Mouse (Mus musculus) bone marrow macrophage, adult 2 months (primary cell): ENCODE data around the gene Pygo2. TPM values are rescaled to one million over a fixed set of nuclear protein-coding genes. Genes with fewer than 3 reads are reported as not detected.

ENCODE experiments used
- H3K27ac ChIP-seq: 2 replicates; pipeline ENCODE4 v1.5.1; 2012; ENCODE audit warnings: low read depth, low read length; ENCODE audit not compliant: insufficient read depth
- H3K4me1 ChIP-seq: 2 replicates; pipeline ENCODE4 v1.6.1; 2012; ENCODE audit warnings: low read length; ENCODE audit not compliant: control insufficient read depth, insufficient read depth
- H3K4me3 ChIP-seq: 2 replicates; pipeline ENCODE4 v1.5.1; 2012; ENCODE audit warnings: mild to moderate bottlenecking, low read length, moderate library complexity; ENCODE audit not compliant: insufficient read depth
- CTCF ChIP-seq: IDR thresholded peaks from 2 replicates; pipeline ENCODE4 v1.5.1; 2012; ENCODE audit warnings: low read depth, mild to moderate bottlenecking, low read length, moderate library complexity
- POLR2A ChIP-seq: IDR thresholded peaks from 2 replicates; pipeline ENCODE4 v1.6.1; 2012; ENCODE audit warnings: mild to moderate bottlenecking, low read depth, low read length, borderline replicate concordance
- polyA plus RNA-seq: library from polyadenylated mRNA; stranded (reverse); fragments of >200 nt; gene quantifications from 2 replicates; pipeline ENCODE4 v1.2.4, GENCODE M21; 2012; ENCODE audit not compliant: missing spikeins, insufficient read depth, insufficient read length

Gene Pygo2
- polyA plus RNA-seq, 1 experiment: 25.3 TPM

- Histone ChIP-seq H3K4me3 (no peak overlapping the region), H3K27ac (no peak overlapping the region), H3K4me1 (peaks cover 16% of the 10 kb centered on the region)
- no peak for TF ChIP-seq CTCF
- no peak for TF ChIP-seq POLR2A
Observed at GRCm38 (mm10) chr3:89455786-89456285, 25.8 kb downstream of the Pygo2 start.

DNA sequence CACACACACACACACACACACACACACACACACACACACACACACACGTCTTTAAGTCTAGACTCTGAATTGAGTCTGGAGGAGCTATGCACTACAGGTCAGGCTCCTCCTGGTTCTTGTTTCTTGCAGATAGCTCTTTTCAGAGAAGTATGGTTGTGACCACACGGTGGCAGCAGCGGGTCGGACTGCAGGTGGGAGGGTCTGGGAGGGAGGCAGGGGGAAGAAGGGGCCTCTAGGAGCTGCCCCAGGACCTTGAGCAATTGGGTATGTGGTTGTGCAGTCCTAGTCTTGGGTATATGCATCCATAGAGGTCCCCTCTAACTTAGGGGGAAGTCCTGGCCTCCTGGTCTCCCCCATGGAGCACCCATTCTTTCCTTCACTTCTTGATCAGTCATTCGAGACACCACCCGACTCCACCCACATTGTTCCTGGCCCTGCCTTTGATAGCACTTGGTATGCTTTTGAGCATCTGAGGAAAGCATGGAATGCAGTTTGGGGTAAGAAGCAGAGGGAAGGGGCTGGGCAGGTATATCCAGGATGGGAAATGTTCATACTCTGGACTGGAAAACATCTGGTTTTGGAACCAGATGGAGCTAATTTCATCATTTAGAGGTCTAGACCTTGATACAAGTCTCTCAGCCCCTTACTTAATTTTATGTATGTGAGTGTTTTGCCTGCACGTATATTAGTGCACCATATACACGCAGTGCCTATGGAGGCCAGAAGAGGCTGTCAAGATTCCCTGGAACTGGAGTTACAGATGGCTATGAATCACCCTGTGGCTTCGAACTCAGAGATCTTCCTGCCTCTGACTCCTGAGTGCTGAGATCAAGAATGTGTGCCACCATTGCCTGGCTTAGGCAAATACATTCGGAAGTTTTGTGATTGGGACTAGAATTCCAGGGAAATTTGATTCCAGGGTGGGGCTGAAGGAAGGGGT, 27.0 kb downstream of the Pygo2 start:
- peak; percentile 95 for TF ChIP-seq CTCF
- TF ChIP-seq POLR2A: no peak
- Histone ChIP-seq H3K4me3 (no peak overlapping the region), H3K4me1 (peaks cover 16% of the 10 kb centered on the region), H3K27ac (no peak overlapping the region)

GRCm38 (mm10) chr3:89458372-89458964, 28.5 kb downstream of the Pygo2 start:
- Histone ChIP-seq H3K27ac (no peak overlapping the region; the same call in 1 of the 2 replicates), H3K4me1 (peaks cover 16% of the 10 kb centered on the region), H3K4me3 (no peak overlapping the region)
- TF ChIP-seq CTCF (no peak), POLR2A (no peak)

DNA sequence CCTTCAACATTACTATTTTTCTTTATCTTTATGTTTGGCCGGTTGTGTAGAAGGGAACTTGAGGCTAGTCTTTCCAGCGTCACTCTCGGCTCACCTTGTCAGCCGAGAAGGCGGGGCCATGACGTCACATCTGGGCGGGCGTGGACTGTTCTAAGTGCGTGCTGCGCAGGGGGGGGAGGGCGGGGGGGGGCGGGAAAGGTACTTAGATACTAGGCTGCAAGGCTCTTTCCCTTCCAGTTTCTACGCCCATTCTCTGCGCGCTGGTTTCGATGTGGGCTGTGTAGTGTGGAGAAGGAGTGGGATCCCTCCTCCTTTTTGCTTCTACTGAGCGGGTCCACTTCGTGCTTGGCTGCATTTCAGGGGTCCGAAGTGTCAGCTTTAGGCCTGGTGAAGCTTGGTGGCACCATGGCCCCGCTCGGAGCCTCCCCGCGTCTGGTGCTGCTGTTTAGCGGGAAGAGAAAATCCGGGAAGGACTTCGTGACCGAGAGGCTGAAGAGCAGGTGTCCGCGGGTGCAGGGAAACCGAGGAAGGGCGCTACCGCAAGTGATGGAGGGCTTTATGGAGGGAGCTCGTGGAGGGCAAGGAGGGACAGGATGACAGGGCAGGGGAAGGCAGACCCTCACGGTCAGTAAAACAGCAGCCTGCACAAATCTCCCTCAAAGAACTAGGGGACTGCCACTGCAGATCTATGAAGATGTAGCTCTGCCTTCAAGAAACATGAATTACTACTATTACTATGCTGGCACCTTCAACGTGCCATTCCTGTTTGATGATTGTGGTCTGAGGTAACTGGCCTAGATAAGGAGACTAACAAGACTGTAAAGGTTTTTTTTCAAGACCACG, 29.2 kb downstream of the Pygo2 start:
- H3K4me3 ChIP-seq: peak overlapping the region; percentile 92
- H3K4me1 ChIP-seq: peaks cover 16% of the 10 kb centered on the region
- peak overlapping the region; percentile 60 for H3K27ac ChIP-seq
- TF ChIP-seq CTCF: no peak
- no peak for TF ChIP-seq POLR2A

GRCm38 (mm10) chr3:89468268-89468667, 38.3 kb downstream of the Pygo2 start:
- Histone ChIP-seq H3K4me3 (no peak overlapping the region), H3K27ac (no peak overlapping the region), H3K4me1 (peaks cover 26% of the 10 kb centered on the region)
- TF ChIP-seq POLR2A: no peak
- TF ChIP-seq CTCF: no peak

- Histone ChIP-seq H3K27ac (no peak overlapping the region), H3K4me1 (peaks cover 27% of the 10 kb centered on the region), H3K4me3 (no peak overlapping the region)
- TF ChIP-seq CTCF (no peak), POLR2A (no peak)
Observed at GRCm38 (mm10) chr3:89472280-89472679, 42.3 kb downstream of the Pygo2 start.

DNA sequence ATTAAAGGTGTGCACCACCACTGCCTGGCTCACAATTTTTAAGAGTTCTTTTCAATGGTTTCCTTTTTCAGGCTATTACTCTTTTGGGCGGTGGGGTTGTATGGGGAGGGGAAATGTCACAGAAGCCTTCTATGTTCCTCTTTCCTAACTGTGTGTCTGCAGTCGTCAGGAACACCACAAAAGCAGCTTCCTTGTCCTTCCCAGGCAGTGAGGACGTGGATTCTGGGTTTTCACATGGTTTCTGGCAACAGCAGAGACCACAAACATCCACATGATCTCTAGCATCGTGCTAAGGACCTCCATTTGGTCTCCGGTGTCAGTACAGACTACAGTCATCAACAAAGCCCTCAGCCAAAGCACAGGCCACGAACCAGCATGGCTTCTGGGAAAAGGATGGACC, 43.8 kb downstream of the Pygo2 start:
- Histone ChIP-seq H3K27ac (peak overlapping the region; percentile 27), H3K4me3 (no peak overlapping the region), H3K4me1 (peaks cover 21% of the 10 kb centered on the region)
- no peak for TF ChIP-seq CTCF

GRCm38 (mm10) chr3:89479055-89479454, 49.0 kb downstream of the Pygo2 start:
- H3K4me3 ChIP-seq: no peak overlapping the region
- H3K4me1 ChIP-seq: peaks cover 18% of the 10 kb centered on the region
- H3K27ac ChIP-seq: no peak overlapping the region
- no peak for TF ChIP-seq POLR2A
- TF ChIP-seq CTCF: no peak

- Histone ChIP-seq H3K4me3 (no peak overlapping the region; the same call in 1 of the 2 replicates), H3K27ac (no peak overlapping the region), H3K4me1 (peaks cover 12% of the 10 kb centered on the region)
- TF ChIP-seq CTCF (peak; percentile 74), POLR2A (no peak)
Observed at GRCm38 (mm10) chr3:89481488-89481887, 51.5 kb downstream of the Pygo2 start.

DNA sequence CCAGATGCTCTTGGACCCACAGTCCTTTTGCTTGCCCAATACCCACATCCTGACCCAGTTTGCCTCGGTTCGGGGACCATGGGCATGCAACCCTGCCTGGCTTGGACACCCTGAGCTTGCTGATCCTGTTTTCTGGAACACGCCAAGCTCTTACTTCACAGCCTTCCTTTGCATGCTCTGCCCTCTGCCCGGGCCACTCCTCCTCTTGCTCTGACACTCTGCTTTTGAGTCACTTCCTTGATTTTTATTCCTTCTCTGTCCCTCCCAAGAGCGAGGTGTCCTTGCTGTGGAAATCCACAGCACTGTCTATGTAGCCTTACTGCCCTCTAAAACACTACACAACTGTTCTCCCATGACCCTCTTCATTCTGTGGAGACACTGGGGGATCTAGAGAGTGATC, 52.2 kb downstream of the Pygo2 start:
- TF ChIP-seq POLR2A: no peak
- TF ChIP-seq CTCF: no peak

More for the DNA sequence above, 52.2 kb downstream of the Pygo2 start:
- Histone ChIP-seq H3K27ac (no peak overlapping the region), H3K4me3 (no peak overlapping the region), H3K4me1 (peaks cover 12% of the 10 kb centered on the region)

Other genes with a start within 250 kb of the Pygo2 start
- 17.4 TPM in 2 replicates for gene Fam189b, start 247.1 kb upstream of the Pygo2 start, polyA plus RNA-seq
- 130 and 141 TPM in 2 replicates for gene Gba, start 227.3 kb upstream of the Pygo2 start, polyA plus RNA-seq
- gene Thbs3, start 215.0 kb upstream of the Pygo2 start, polyA plus RNA-seq: 1.1 TPM in 1 of 2 replicates, not detected in the other
- 66.1 and 66.8 TPM in 2 replicates for gene Mtx1, start 203.1 kb upstream of the Pygo2 start, polyA plus RNA-seq
- 0.47 TPM in 1 of 2 replicates, not detected in the other for gene Muc1, start 201.2 kb upstream of the Pygo2 start, polyA plus RNA-seq
- gene Krtcap2, start 184.2 kb upstream of the Pygo2 start, polyA plus RNA-seq: 94.1 and 97.0 TPM in 2 replicates
- 0.34 and 0.84 TPM in 2 replicates for gene Trim46, start 183.9 kb upstream of the Pygo2 start, polyA plus RNA-seq
- gene Dpm3, start 170.9 kb upstream of the Pygo2 start, polyA plus RNA-seq: 62.0 and 66.3 TPM in 2 replicates
- gene Slc50a1, start 159.6 kb upstream of the Pygo2 start, polyA plus RNA-seq: 42.7 and 55.2 TPM in 2 replicates
- 0.96 TPM in 1 of 2 replicates, not detected in the other for gene Efna1, start 149.1 kb upstream of the Pygo2 start, polyA plus RNA-seq
- not detected in 2 replicates for gene Efna3, start 107.2 kb upstream of the Pygo2 start, polyA plus RNA-seq
- not detected in 2 replicates for gene Efna4, start 92.2 kb upstream of the Pygo2 start, polyA plus RNA-seq
- gene Adam15, start 80.2 kb upstream of the Pygo2 start, polyA plus RNA-seq: 315 and 328 TPM in 2 replicates
- not detected in 2 replicates for gene Dcst2, start 68.2 kb upstream of the Pygo2 start, polyA plus RNA-seq
- gene Dcst1, start 65.0 kb upstream of the Pygo2 start, polyA plus RNA-seq: not detected in 2 replicates
- 66.0 and 75.2 TPM in 2 replicates for gene Zbtb7b, start 35.4 kb upstream of the Pygo2 start, polyA plus RNA-seq
- gene Lenep, start 27.4 kb upstream of the Pygo2 start, polyA plus RNA-seq: not detected in 2 replicates
- 17.7 and 20.5 TPM in 2 replicates for gene Flad1, start 18.3 kb upstream of the Pygo2 start, polyA plus RNA-seq
- 46.6 and 55.2 TPM in 2 replicates for gene Cks1b, start 11.8 kb upstream of the Pygo2 start, polyA plus RNA-seq
- 56.0 and 56.8 TPM in 2 replicates for gene Shc1, start 11.8 kb upstream of the Pygo2 start, polyA plus RNA-seq
- 14.1 and 17.3 TPM in 2 replicates for gene Pbxip1, start 6.5 kb downstream of the Pygo2 start, polyA plus RNA-seq
- 25.9 and 26.8 TPM in 2 replicates for gene Pmvk, start 24.3 kb downstream of the Pygo2 start, polyA plus RNA-seq
- not detected in 2 replicates for gene Kcnn3, start 90.0 kb downstream of the Pygo2 start, polyA plus RNA-seq